Mouse (Mus musculus) layer of hippocampus, adult 2 months (tissue): ENCODE measurements around the gene Pcdh10. TPM values are rescaled to one million over a fixed set of nuclear protein-coding genes. Genes with fewer than 3 reads are reported as not detected.

Experiments
- DNase-seq, 2 experiments: peaks; one replicate each; pipeline ENCODE4 v3.0.0; 2022; ENCODE audit warnings: low spot score in 2 of 2
- H3K27ac ChIP-seq: fragments of 200-600 bp; 2 replicates; pipeline ENCODE4 v1.8.1; 2022
- H3K4me3 ChIP-seq: fragments of 200-600 bp; 2 replicates; pipeline ENCODE4 v1.8.1; 2022; ENCODE audit warnings: mild to moderate bottlenecking
- CTCF ChIP-seq: fragments of 200-600 bp; conservative IDR thresholded peaks from 2 replicates; pipeline ENCODE4 v1.8.1; 2022; ENCODE audit warnings: antibody characterized with exemption, mild to moderate bottlenecking, moderate library complexity
- total RNA-seq, 2 experiments: library from RNA; stranded (reverse); gene quantifications; 2 replicates each; pipeline ENCODE4 v1.2.3; 2021

The Pcdh10 gene
- total RNA-seq, 2 experiments from 2014 or later = 91.9 to 92.5 TPM

DNA sequence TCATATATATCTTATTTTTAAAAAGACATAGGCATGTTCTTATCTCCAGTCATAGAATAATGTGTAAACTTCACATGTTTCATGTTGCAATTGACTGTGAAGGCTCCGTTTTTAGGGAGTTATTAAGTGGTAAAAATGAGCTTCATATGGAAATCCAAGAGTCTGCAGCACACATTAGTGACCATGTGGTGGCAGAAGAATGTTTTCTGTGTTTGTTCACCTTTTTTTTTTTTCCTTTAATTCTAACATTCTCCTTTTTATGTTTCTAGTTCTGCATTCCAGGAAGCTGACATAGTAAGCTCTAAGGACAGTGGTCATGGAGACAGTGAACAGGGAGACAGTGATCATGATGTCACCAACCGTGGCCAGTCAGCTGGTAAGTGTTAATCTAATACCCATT is 5.6 kb downstream of the Pcdh10 start:
- Histone ChIP-seq H3K27ac (peak overlapping the region; percentile 88), H3K4me3 (peak overlapping the region; percentile 70)
- peak; percentile 70 for TF ChIP-seq CTCF
- no peak for DNase-seq

DNA sequence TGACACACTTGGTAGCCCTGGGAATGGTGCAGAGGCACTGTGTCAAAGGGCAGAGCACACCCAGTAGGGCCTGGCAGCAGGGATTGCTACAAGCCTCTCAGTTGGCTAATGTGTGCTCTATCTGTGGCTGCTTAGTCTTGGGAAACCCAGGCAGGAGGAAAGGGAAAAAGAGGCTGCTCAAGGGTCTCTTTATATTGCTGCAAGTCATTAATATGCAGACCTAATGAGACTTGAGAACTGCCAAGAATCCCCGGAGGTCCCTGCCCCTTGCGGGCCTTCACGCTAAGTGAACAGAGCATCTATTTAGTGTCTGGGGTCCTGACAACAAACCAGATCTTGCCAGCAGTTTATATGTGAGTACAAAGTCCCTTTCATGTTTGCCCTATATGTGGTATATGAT is 6.8 kb downstream of the Pcdh10 start:
- H3K4me3 ChIP-seq = peak overlapping the region; percentile 12; the same call in 1 of the 2 replicates
- TF ChIP-seq CTCF = 0 out of 2 replicates have a peak, but pooled peaks have one; percentile 3
- peak overlapping the region; percentile 88 for H3K27ac ChIP-seq
- peak in 1 of 2 experiments; percentile 69 for DNase-seq

DNA sequence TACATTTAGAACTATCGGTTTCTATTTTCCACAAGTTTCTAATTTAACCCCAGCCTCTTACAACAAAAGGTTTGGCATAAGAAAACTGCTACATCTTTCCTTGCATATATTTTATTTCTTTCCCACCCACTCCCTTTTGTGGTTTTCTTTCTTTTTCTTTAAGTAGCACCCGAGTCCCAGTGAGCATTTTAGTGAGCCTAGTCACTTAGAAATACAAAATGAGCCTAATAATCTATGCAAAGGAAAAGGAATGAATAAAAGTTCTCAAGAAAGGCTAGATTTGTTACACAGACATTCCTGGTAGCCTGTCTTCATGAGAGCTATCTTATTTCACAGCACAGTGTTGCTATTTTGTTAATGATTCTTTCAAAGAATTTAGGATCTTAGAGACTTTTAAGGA is 7.3 kb downstream of the Pcdh10 start:
- peak overlapping the region; percentile 12; the same call in 1 of the 2 replicates for H3K4me3 ChIP-seq
- H3K27ac ChIP-seq = peak overlapping the region; percentile 88
- no peak for TF ChIP-seq CTCF
- DNase-seq = no peak

DNA sequence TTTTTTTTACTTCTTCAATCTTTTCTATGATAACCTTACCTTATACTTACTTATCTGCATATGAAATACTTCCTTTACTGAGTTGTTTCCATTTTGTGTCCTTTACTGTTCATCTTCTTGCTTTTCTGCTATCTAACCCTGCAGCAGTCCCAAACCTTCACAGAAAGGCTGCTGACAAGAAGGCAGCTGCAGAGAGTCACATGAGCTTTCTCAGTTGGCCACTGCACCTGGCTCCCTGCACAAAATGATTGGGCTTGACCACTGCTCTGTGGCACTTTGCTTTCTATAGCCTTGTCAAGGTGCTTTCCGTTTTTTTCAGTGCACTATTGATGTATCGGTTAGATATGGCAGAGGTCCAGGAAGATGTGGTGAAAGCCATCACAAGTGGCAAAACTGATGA is 8.3 kb downstream of the Pcdh10 start:
- DNase-seq = no peak
- H3K27ac ChIP-seq = no peak overlapping the region; the same call in 1 of the 2 replicates
- no peak for TF ChIP-seq CTCF
- peak overlapping the region; percentile 19 for H3K4me3 ChIP-seq

DNA sequence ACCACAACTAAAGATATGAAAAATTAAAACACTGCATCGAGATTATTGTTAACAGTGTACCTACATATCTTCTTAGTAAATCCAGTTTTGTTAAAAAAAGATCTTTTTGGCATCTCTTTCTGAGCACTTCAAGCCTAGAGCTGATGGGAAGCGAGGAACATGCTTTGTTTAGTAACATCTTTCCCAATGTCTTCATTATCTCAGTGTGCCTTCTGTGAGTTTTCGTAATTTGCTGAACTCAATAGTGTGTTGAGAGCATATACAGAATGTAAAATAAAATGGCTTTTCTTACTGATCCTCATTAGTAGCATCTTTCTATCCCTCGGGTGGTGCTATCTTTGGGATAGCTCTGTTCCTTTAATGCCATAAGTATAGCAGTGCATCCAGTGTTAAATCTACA is 18.9 kb downstream of the Pcdh10 start:
- DNase-seq = no peak
- Histone ChIP-seq H3K4me3 (no peak overlapping the region), H3K27ac (no peak overlapping the region)
- no peak for TF ChIP-seq CTCF

DNA sequence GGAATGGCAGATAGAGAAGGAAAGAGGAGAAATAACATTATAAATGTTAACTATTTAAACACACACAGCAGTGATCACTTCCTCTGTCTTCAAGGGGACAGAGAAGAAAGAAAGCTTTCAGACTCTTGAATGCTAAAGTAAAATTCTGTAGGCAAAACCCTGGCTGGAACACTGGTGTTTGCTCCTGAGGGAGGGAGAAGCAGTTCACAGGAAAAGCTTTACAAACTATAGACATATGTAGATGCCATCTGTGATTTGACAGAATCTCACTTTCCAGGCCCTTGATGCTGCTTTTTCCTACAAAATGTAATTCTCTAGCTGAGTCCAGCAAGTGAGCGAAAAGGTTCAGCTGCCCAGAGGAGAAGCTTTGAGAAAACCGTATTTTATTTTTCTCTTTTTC is 25.0 kb downstream of the Pcdh10 start:
- DNase-seq = no peak
- no peak for TF ChIP-seq CTCF
- H3K27ac ChIP-seq = no peak overlapping the region
- H3K4me3 ChIP-seq = no peak overlapping the region

DNA sequence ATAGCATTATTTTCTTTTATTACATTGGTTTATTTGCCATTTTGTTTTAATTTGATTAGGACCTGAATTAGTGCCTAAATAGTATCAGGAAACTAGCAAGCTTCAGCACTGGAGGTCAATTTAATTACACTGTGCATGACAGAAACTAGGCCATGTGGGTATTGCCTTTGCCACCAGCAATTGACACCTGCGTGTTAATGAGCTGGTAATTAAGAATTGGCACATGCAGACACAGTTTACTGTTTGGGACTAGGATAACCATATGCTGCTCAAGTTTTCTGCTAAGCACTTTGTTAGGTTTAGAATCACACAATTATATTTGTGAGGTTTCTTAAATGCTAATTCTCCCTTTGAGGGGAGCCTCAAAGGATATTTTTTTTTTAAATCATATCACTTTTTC is 53.5 kb downstream of the Pcdh10 start:
- TF ChIP-seq CTCF = no peak
- H3K27ac ChIP-seq = no peak overlapping the region
- H3K4me3 ChIP-seq = peak overlapping the region; percentile 32; the same call in 1 of the 2 replicates
- DNase-seq = no peak

DNA sequence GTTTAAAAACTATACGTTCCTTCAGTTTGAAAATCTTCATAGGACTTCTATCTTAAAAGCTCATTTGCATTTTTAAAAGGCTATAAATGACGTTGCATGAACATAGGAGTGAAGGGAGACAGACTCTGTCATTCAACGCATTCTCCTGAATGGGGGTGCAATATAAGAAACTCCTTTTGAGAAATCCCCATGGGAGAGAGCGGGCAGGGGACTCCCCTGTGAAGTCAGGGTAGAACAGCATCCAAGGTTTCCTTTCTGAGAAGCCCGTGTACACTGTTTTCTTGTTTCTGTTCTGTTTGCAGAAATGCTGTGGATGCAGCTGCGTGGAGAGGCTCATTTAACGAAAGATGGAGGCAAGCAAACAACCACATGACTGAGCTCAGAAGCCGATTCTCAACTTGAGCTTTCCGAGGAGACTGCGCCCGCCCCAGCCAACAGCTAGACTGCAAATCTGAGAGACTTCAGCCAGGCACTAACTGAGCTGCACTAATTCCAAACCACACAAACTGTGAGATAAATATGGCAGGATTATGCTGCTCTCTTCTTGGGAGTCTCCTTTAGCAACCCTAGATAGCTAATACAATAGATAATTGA is 54.1 kb downstream of the Pcdh10 start:
- Histone ChIP-seq H3K4me3 (peak overlapping the region; percentile 32), H3K27ac (peak overlapping the region; percentile 24; the same call in 1 of the 2 replicates)
- TF ChIP-seq CTCF = no peak
- DNase-seq = peak; percentile 7 to 13
